Mouse (Mus musculus) left cerebral cortex, adult 11 months (tissue): Measurements from ENCODE around the gene Bik.
A peak's percentile ranks its signal among the peaks of the same experiment; 100 is the strongest.

Experiments
- DNase-seq: peaks from one replicate; pipeline ENCODE4 v3.0.0; 2022; ENCODE audit warnings: low spot score

Bik gene

DNA sequence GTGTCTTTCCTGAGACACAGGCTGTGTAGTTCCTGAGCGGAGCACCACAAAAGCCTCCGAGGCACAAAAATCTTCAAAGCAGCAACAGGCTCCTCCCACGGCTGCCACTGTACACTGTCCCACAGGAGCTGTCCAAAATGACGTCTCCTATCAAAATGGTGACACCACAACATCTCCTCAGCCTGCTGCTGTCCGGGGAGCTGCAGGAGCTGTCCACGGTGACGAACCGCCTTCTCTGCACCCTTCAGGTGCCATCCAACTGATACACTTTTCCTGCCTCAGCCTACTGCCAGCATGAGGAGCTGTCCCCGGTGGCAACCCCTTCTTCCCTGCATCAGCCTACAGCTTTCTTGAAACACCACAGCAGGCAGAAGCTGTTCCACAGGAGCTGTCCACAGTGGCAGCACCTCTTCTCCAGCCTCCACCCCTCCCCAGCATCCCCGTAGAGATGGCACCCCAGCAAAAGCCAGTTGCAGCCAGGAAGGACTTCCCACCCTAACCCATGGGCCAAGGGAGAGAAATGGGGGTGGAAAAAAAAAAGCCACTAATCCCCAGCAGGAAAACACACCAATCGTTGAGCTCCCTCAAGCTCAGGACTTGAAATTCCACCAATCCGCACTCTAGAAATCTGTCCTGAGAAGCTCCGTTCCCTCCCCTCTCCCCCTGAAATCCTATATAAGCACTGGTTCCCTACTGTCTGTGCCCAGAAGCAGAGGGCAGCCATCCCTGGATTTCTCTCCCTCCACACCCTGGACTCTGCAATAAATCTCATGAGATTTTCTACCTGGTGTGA lies 14.0 kb upstream of the Bik start:
- DNase-seq = no peak

DNA sequence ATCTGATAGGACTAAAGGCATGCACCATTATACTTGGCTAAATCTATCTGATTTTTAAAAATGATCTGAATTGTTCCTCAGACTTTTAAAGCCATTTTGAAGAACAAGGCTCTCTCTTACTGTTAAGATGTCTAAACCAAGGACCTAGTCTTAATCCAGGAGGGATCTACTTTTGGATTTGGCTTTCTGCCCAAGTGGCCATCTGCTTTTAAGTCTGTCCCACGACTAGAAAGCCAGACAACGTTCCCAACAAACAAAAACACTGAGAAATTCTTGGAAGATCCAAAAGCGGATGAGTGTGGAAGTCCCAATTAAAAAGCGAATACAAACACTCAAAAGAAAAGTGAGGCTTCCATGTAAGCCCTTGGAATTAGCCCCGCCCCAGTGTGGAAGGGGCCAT lies 11.6 kb upstream of the Bik start:
- no peak for DNase-seq

DNA sequence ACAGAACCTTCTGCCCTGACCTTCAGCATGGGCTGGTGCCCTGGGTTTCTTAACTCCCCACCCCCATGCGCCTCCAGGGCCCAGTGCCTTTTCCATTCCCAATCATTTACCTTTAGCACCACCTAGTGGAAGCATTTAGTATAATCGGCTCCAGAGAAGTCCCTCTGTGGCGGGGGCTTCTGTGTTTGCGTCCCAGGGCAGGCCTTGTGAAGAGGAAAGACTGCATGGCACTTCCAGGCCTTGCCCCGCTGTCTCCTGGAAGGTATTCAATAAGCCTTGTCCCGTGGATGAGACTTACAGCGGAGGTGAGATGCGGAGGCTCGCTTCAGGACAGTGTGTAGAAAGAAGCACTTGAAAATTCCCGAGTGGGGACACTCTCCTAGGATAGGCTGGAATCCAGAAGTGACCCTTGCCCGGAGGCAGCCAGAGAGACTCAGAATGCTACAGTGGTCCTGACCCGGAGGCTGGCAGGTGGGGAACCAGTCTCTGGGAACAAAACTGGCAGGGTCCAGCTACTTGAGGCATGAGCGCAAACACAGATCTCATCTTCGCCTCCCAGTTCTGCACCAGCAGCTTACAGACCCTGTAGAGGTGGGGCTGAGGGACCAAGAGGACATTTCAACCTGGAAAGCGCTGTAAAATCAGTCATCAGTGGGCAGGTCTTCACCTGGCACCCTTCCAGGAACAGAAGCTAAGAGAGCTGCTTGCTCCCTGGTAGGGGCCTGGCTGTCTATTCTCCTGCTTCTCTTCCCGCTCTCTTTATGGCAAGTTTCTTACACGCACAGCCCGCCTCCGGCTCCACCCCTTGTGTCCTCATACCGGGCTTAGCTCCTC lies 8.2 kb upstream of the Bik start:
- DNase-seq = peak; percentile 28

DNA sequence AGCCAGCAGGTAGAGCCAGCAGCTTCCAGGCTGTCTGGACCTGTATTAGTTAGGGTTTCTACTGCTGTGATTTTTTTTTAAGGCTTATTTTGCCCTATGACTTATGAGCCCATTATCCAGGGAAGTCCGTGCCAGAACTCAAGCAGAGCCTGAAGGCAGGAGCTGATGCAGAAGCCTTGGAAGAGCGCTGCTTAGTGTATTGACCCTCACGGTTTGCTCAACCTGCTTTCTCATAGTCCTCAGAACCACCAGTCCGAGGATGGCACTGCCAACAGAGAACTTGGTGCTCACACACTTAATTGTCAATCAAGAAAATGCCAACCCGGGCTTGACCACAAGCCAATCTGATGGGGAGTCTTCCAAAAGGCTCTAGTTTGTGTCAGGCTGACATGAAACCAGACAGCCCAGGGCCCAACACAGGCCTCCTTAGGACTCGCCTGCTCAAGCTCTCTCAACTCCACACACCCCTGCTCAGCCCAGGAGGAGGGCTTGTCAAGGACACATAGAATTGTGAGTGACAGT lies 5.7 kb upstream of the Bik start:
- no peak for DNase-seq

DNA sequence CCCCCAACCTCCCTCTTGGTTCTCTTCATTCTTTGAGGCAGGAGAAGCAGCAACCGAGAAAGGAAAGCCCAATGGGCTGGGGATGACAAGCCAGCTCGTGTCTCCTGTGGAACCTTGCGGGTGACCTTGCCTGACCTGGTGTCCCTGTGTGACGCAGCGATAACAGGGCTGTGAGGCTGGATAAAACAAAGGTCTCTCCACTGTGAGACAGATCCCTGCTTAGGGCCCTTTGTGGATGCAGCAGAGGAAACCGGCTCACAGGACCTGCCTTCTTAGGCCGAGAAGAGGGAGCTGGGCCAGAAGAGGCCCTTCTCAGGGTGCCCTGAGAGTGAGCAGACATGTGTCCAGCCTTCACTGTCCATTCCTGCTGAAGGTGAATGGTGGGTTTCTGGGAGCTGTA lies 3.5 kb upstream of the Bik start:
- DNase-seq = no peak

DNA sequence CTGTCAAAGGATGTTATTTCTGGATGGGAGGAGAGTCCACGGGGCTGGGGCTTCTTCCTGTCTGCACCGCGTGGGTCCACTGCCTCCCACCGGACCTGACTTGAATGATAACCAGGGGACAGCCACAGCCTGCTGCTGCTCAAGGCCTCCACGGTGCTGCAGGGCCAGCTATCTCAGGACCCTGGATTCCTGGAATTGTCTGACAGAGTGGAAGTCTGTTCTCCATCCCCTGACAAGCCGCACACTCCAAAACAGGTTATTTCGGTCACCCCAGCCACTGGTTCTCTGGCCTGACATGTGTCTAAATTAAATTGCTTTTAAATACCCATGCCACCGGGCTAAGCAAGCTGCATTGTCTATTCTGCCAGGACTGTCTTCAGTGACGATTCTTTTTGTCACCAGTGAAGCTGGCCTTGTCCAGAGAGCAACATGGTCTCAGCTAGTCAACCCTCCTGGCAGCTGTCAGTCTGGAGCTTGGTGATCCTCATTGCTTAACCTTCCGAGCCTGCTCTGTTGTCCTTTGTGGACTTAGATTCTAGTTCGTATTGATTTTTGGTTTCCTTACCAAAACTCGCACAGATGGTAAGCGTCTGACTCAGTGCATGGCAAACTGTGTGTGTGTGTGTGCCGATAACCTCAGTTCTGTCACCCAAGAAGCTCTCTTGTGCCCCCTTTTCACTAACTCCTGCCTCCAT lies 2.9 kb upstream of the Bik start:
- no peak for DNase-seq

DNA sequence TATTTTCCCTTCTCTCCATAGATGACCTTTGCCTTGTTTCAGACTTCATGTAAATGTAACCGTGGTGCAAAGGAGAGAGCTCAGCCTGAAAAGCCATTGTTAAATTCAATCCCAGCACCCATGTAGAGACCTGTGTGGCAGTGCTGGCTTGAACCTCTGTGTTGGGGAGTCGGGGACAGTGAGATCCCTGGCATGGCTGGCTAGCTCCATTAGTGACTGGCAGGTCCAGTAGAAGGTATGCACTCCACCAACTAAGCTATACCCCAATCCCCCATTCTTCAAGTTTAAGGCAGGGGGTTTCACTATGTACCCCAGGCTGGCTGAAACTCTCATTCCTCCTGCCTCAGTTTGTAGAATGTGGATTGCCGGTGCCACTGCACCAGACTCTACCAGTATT lies 2.3 kb upstream of the Bik start:
- DNase-seq = no peak

DNA sequence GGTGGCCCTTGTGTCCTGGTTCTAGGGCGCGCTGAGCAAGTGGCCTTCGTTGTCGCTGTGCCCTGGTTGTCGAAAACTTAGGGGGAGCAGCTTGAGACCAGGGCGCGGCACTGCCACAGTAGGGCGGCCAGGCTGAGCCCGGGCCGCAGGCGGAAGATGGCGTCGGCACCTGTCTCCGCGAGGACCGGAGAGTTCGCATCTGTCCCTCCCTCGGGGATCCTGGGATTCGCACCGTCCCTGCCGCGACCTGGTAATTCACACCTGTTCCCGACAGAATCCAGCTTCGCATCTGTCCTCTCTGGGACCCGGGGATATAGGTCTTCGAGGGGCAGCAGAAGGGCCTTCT lies 403 bp downstream of the Bik start:
- no peak for DNase-seq

DNA sequence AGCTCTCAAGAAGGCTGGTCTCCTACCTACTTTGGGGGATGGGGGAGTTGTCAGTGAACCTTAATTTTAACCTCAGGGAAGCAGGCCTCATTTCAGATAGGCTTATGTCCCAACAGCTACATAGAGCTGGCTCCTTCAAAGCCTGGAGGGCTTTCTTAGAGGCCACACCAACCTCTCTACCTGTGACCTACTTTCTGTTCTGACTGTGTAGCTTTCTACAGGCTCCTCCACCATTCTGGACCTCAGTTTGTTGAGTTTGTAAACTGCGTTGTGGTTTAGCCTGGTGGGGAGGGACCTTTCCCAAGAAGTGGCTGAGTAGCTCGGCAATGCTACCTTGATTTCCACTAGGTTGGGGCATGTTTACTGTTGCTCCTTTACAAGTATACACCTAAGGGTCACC lies 1.1 kb downstream of the Bik start:
- no peak for DNase-seq

DNA sequence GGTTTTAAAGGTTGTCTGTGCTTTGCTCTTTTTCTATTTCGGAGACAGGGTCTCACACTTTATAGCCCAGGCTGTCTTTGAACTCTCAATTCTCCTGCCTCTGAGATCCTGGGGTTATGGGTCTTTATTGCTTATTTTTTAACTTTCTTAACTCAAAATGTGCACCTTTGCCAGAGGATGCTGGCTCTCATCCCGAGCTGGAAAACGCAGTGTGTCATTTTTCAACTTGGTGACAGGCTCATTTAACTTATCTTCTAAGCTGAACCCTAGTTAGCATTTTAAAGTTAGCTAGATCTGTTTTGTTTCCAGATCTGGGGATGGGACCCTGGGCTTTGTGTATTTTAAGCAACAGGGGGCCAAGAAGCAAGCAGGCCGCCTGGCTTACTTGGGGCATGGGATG lies 2.2 kb downstream of the Bik start:
- no peak for DNase-seq

DNA sequence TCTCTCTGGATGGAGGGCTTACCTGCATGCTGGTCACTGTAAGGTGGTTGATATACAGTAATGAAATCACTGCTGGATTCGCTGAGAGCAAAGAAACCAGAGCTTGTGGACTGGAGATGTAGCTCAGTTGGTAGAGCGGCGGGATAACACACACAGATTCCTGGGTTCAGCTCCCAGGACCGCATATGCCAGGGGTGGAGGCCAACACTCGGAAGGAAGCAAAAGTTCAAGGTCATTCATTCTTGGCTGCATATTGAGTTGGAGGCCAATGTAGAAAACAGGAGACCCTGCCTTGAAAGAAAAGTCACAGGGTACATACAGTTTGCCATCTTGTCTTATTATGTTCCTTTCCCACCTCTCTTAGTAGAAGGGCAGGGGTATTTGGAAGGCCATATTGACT lies 3.1 kb downstream of the Bik start:
- DNase-seq = no peak

DNA sequence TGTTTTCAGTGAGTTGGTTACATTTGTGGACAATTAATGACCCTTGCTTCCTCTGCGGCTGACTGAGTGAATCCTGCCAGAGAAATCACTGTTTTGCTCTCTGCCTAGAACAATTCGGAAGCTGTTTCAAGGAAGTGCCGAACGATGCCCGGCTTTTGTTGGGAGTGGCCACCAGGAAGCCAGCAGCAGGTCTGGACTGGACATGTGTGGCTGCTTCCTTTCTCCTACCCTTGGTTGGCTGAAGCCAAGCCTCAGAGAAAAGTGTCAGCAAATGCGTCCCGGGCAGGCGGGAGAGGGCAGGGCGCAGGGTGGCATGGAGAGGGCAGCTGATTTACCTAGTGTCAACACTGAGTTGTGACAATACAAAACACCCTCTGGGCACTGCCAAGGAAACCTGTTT lies 3.6 kb downstream of the Bik start:
- DNase-seq = no peak

DNA sequence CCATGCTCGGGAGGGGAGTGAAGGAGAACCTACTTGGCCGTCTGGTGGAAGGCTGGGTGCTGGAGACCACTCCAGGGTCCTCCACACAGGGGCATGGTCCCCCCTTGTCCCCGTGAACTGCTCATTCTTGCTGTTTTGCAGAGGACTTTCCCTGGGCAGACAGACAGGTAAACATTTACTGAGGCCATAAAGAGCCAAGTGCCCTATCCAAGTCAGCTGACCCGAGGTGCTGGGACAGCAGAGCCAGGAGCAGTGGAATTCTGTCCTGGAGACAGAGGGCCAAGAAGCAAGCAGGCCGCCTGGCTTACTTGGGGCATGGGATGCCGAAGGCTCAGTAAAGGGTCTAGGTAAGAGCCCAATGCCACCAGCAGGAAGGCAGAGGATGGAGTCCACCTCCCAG lies 4.0 kb downstream of the Bik start:
- no peak for DNase-seq

DNA sequence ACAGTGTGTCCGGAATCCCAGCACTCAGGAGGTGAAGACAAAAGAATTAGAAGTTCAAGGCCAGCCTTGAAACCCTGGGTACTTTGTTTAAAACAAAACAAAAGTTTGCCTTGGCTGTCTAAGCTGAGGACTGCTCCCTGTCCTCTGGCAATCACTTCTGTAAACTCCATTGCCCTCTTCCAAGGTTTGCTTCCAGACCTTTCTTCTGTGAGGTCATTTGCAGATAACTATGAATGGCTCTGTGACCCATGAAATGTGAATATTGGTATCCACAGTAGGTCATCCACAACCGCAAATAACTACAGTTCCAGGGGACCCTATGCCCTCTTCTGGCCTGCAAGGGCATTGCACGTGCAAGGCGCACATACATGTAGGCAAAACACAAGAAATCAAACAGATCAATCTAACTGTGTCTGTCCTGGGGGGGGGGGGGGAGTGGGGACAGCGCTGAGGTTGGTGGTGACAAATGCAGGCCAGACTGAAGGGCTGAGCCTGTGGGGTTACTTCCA lies 5.4 kb downstream of the Bik start:
- DNase-seq = no peak

DNA sequence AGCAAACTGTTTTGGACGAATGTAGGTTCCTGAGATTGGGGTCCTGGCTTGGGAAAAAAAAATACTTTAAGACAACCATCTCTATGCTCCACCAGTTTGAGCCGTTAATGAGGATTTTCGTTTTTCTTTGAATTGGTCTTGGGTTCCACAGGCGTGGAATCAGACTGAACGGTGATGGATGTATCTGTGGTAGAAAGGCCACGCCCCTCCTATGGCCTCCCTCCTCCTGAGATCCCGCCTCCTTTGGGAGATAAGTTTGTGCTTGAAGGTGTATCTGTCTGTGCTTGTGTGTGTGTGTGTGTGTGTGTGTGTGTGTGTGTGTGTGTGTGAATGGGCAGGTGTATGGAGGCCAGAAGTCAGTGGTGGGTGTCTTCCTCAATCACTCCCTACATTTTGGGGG lies 5.9 kb downstream of the Bik start:
- no peak for DNase-seq

DNA sequence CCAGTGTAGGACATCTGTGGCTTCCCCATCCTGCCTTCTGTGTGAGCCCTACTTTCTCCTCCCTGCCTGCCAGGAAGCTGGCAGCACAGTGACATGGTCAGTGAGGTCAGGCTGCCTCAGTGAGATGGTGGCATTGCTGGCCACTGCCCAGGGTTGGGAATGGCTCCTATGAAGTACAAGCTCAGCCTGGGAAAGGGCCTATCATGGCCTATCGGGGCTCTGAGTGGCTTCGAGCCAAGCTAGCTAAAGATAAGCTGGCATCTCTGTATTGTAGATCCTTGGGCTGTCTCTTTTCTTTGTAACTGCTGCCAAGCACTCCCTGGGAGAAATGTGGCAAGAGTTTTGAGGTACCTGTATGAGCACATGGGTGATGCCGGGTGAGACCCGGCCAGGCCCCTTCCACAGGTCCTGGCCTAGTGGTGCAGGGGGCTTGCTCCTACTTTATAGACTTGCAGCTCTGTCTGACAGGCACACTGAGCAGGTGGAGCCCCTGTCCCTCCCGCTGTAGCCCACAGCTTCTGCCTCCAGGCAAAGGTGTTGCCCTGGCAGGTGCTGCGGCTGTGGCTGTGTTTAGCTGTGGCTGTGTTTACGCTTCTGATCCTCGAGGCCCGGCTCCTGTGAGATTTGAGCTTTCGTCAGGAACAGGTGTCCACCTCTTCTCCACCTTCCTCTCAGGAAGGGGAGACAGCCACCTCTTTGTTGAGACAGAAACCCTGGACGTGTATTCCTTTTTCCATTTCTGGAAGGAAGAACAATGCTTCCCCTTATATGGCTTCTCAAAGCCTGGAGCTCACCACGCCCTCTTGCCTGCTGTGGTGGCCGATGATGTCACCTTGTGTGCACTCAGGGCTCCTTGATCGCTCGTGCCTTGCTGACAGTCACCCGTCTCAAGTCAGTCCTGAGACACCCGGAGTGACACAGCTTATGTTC lies 8.6 kb downstream of the Bik start:
- no peak for DNase-seq

DNA sequence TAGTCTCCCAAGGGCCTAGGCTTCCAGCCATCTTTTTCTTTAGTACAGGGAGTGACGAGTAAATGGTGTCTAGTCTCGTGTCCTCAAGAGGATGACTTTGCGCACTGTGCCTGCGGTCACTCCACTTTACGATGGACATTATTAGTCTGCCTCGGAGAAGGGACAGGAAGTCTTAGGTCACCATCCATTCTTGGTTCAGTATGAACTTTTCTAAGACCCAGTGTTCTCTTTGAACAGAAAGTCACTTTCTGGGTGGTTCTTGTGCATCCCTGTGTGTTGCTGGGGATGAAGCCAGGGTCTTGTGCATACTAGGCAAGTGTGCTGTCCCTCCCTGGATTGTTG lies 9.2 kb downstream of the Bik start:
- DNase-seq = no peak

DNA sequence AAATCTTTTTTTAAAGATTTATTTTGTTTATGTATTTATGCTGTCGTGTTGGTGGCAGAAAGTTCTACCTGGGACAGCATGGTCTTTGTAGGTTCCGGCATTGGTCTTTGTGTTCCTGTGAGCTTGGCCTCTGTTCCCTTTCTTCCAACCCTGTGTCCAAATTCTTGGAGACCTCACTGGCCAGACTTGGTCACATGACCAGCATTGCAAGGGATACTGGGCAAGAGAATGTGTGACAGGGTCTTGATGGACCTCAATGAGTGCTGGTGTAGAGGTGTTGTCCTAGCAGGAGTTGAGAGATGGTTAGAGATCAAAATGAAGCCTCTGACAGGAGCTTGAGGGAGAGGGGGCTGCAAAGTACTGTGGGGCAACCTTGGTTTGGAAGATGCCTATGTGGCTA lies 12.2 kb downstream of the Bik start:
- no peak for DNase-seq

DNA sequence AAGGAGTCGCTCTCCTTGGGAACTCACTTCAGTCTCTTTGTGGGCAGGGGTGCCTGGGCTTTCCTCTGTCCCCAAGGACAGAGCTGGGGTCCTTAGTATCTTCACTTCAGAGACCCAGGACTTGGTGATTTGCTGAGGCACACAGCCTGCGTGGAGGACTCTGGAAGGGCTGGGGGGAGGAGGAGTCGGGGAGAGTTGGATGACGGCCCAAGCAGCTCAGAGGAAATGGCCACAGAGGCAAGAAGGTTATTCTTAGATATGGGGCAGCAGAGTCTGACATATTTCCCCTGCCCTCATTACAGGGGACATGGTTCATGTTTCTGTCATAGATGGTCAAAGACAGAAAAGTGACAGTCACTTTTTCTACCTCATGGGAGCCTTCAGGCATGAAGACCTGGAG lies 13.2 kb downstream of the Bik start:
- no peak for DNase-seq

DNA sequence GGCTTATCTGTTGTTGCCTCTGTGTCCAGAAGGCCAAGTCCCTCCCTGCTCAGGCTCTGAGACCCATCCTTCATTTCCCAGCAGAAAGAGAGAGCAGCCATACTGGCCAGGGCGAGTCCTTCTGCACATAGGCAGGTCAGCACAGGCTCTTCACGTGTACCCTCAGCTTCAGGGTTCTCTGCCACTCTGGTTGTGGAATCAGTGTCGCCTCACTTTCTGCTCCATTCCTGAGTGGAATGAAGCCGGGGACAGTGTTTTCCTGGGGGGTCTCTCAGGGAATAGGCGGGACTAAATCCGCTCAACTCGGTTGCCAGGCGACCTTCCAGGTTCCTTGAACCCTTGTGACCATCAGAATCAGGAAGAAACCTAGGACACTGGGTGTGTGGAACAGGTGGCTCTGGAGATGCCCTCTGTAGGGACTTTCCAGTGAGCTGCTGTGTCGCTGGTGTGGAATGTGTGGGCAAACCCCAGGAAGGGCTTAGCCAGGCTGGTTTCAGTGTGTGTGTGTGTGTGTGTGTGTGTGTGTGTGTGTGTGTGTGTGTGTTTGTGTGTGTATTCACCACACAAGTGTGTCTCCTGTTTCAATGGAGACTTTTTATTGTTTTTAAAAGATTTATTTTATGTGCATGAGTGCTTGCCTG lies 15.1 kb downstream of the Bik start:
- no peak for DNase-seq

DNA sequence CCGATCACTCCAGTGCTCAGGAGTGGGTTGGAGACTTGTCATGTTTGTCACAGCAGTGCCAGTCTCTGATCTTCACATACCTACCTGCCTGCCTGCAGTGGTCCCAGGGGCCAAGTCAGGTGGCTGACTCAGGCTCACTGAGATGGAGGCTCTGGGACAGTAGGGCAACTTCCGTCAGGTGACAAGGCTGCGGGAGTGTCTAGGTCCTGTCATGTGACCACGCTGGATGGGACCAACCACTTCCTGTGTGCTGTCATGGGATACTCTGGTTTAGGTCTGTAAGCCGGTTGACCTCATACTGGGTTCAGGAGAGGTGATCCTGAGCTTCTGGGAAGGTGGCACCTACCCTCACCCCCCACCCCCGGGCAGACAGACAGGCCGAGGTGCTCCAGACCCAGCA lies 19.4 kb downstream of the Bik start:
- no peak for DNase-seq
